Mouse (Mus musculus): ENCODE measurements around the gene Hacd4. TPM values are rescaled to one million over a fixed set of nuclear protein-coding genes. Genes with fewer than 3 reads are reported as not detected.

Gene Hacd4
- polyA plus RNA-seq, 1 experiment from 2014 or later = 4.4 TPM

GRCm38 (mm10) chr4:88438990-88439329 lies 232 bp upstream of the Hacd4 start:
- H3K4me1 ChIP-seq (ENCODE audit: control insufficient read depth, insufficient read depth, low read length) = peaks cover 7% of the 10 kb centered on the region; the same call in 1 of the 2 replicates
- ATAC-seq (ENCODE audit: low FRiP score) = no peak; the same call in 1 of the 2 replicates
- no peaks in the 10 kb centered on the region for H3K27me3 ChIP-seq (ENCODE audit: control insufficient read depth, insufficient read depth, low read length)
- 14% methylated on average over 4 of the region's 4 CpGs for WGBS
- no peak overlapping the region for H3K9ac ChIP-seq (ENCODE audit: low read length)
- H3K4me2 ChIP-seq = peak overlapping the region; percentile 50
- no peak overlapping the region for H3K27ac ChIP-seq (ENCODE audit: low read depth, low read length)
- H3K9me3 ChIP-seq (ENCODE audit: control insufficient read depth, low read length) = no peaks in the 10 kb centered on the region
- H3K4me3 ChIP-seq (ENCODE audit: low read depth, low read length) = peak overlapping the region; percentile 21
- DNase-seq (ENCODE audit: low spot score, missing footprints) = no peak
- no peaks in the 10 kb centered on the region for H3K36me3 ChIP-seq (ENCODE audit: control insufficient read depth, insufficient read depth, low read length)

- DNase-seq (ENCODE audit: low spot score, missing footprints) = no peak
- Histone ChIP-seq H3K27me3 (ENCODE audit: control insufficient read depth, insufficient read depth, low read length) (no peaks in the 10 kb centered on the region), H3K4me2 (no peak overlapping the region), H3K4me3 (ENCODE audit: low read depth, low read length) (no peak overlapping the region), H3K9ac (ENCODE audit: low read length) (no peak overlapping the region), H3K27ac (ENCODE audit: low read depth, low read length) (no peak overlapping the region), H3K9me3 (ENCODE audit: control insufficient read depth, low read length) (no peaks in the 10 kb centered on the region), H3K4me1 (ENCODE audit: control insufficient read depth, insufficient read depth, low read length) (peaks cover 7% of the 10 kb centered on the region; the same call in 1 of the 2 replicates), H3K36me3 (ENCODE audit: control insufficient read depth, insufficient read depth, low read length) (no peaks in the 10 kb centered on the region)
- WGBS = 49% methylated on average over 2 of the region's 2 CpGs
- no peak for ATAC-seq (ENCODE audit: low FRiP score)
Measured at GRCm38 (mm10) chr4:88437917-88438316, 811 bp downstream of the Hacd4 start.

DNA sequence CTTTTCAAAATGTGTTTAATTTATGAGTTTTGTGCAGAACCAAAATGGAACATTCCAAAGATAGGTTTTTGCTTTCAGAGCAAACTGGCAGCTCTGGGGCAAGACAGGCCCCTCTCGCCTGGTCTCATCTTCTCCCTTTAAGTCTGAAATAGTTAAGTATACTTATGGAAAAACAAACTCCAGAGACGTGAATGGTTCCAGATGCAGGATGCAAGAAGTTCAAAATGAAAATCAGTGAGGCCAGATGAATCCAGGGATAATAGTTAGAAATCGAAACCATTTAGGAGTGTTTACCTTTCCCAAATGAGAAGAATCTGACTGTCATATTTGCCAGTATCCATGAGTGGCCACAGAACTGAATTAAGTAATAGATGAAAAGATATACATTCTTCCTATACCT lies 1.6 kb downstream of the Hacd4 start:
- Histone ChIP-seq H3K4me3 (ENCODE audit: low read depth, low read length) (no peak overlapping the region), H3K4me2 (no peak overlapping the region)
- ATAC-seq (ENCODE audit: low FRiP score) = no peak

GRCm38 (mm10) chr4:88436593-88437165 lies 2.0 kb downstream of the Hacd4 start:
- H3K9ac ChIP-seq (ENCODE audit: low read length) = no peak overlapping the region
- no peaks in the 10 kb centered on the region for H3K9me3 ChIP-seq (ENCODE audit: control insufficient read depth, low read length)
- H3K4me1 ChIP-seq (ENCODE audit: control insufficient read depth, insufficient read depth, low read length) = peaks cover 7% of the 10 kb centered on the region; the same call in 1 of the 2 replicates
- no peak overlapping the region for H3K4me3 ChIP-seq (ENCODE audit: low read depth, low read length)
- no peaks in the 10 kb centered on the region for H3K36me3 ChIP-seq (ENCODE audit: control insufficient read depth, insufficient read depth, low read length)
- ATAC-seq (ENCODE audit: low FRiP score) (no peak), DNase-seq (ENCODE audit: low spot score, missing footprints) (no peak)
- no peaks in the 10 kb centered on the region for H3K27me3 ChIP-seq (ENCODE audit: control insufficient read depth, insufficient read depth, low read length)
- WGBS = 90% methylated on average over 6 of the region's 6 CpGs
- no peak overlapping the region for H3K27ac ChIP-seq (ENCODE audit: low read depth, low read length)
- H3K4me2 ChIP-seq = no peak overlapping the region

More for the DNA sequence above, 1.6 kb downstream of the Hacd4 start:
- no peaks in the 10 kb centered on the region for H3K27me3 ChIP-seq (ENCODE audit: control insufficient read depth, insufficient read depth, low read length)
- no peak overlapping the region for H3K27ac ChIP-seq (ENCODE audit: low read depth, low read length)
- no peak overlapping the region for H3K9ac ChIP-seq (ENCODE audit: low read length)
- no peak for DNase-seq (ENCODE audit: low spot score, missing footprints)
- WGBS = 78% methylated on average over 3 of the region's 3 CpGs
- peaks cover 7% of the 10 kb centered on the region; the same call in 1 of the 2 replicates for H3K4me1 ChIP-seq (ENCODE audit: control insufficient read depth, insufficient read depth, low read length)
- no peaks in the 10 kb centered on the region for H3K36me3 ChIP-seq (ENCODE audit: control insufficient read depth, insufficient read depth, low read length)
- no peaks in the 10 kb centered on the region for H3K9me3 ChIP-seq (ENCODE audit: control insufficient read depth, low read length)

DNA sequence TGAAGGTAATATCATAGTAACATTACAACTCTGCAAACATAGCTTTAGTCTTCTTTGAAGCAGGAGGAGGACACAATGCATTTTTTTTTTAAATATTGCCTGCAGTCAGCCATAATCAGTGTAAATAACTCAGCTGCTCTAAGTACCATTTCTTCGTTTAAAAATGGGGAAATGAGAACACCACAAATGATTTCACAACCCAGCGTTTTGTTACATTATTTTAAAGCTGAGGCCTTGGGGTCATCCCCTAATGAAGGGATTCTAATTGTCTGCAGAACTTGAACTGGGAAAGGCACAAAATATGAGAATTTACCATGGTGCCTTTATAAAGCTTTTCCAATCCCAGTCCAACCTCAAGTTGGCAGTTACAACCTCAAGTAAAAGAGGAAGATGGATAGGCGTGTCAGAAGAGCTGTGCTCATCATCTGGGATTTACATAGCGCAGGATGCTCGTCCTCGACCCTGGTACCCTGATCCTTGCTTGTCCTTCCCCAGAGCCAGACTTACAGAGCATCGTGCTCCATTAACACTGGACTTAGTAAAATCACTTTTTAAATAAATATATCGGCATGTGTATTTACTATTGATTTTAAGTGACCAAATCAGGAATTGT lies 6.2 kb downstream of the Hacd4 start:
- 85% methylated on average over 8 of the region's 8 CpGs for WGBS
- ATAC-seq (ENCODE audit: low FRiP score) (no peak), DNase-seq (ENCODE audit: low spot score, missing footprints) (no peak)
- Histone ChIP-seq H3K4me2 (no peak overlapping the region), H3K4me3 (ENCODE audit: low read depth, low read length) (no peak overlapping the region), H3K36me3 (ENCODE audit: control insufficient read depth, insufficient read depth, low read length) (no peaks in the 10 kb centered on the region), H3K9ac (ENCODE audit: low read length) (no peak overlapping the region), H3K27ac (ENCODE audit: low read depth, low read length) (no peak overlapping the region), H3K9me3 (ENCODE audit: control insufficient read depth, low read length) (no peaks in the 10 kb centered on the region), H3K27me3 (ENCODE audit: control insufficient read depth, insufficient read depth, low read length) (no peaks in the 10 kb centered on the region), H3K4me1 (ENCODE audit: control insufficient read depth, insufficient read depth, low read length) (no peaks in the 10 kb centered on the region)

GRCm38 (mm10) chr4:88427630-88428239 lies 11.0 kb downstream of the Hacd4 start:
- no peaks in the 10 kb centered on the region for H3K36me3 ChIP-seq (ENCODE audit: control insufficient read depth, insufficient read depth, low read length)
- 89% methylated on average over 2 of the region's 2 CpGs for WGBS
- no peak overlapping the region for H3K9ac ChIP-seq (ENCODE audit: low read length)
- ATAC-seq (ENCODE audit: low FRiP score) = no peak
- no peak for DNase-seq (ENCODE audit: low spot score, missing footprints)
- no peaks in the 10 kb centered on the region for H3K4me1 ChIP-seq (ENCODE audit: control insufficient read depth, insufficient read depth, low read length)
- no peaks in the 10 kb centered on the region for H3K9me3 ChIP-seq (ENCODE audit: control insufficient read depth, low read length)
- H3K4me3 ChIP-seq (ENCODE audit: low read depth, low read length) = no peak overlapping the region
- no peaks in the 10 kb centered on the region for H3K27me3 ChIP-seq (ENCODE audit: control insufficient read depth, insufficient read depth, low read length)
- no peak overlapping the region for H3K27ac ChIP-seq (ENCODE audit: low read depth, low read length)
- H3K4me2 ChIP-seq = no peak overlapping the region

- Histone ChIP-seq H3K27ac (ENCODE audit: low read depth, low read length) (no peak overlapping the region), H3K36me3 (ENCODE audit: control insufficient read depth, insufficient read depth, low read length) (no peaks in the 10 kb centered on the region), H3K4me1 (ENCODE audit: control insufficient read depth, insufficient read depth, low read length) (no peaks in the 10 kb centered on the region), H3K9me3 (ENCODE audit: control insufficient read depth, low read length) (no peaks in the 10 kb centered on the region), H3K27me3 (ENCODE audit: control insufficient read depth, insufficient read depth, low read length) (no peaks in the 10 kb centered on the region), H3K9ac (ENCODE audit: low read length) (no peak overlapping the region), H3K4me2 (no peak overlapping the region), H3K4me3 (ENCODE audit: low read depth, low read length) (no peak overlapping the region)
- ATAC-seq (ENCODE audit: low FRiP score) (no peak), DNase-seq (ENCODE audit: low spot score, missing footprints) (no peak)
Measured at GRCm38 (mm10) chr4:88424563-88424962, 14.2 kb downstream of the Hacd4 start.

DNA sequence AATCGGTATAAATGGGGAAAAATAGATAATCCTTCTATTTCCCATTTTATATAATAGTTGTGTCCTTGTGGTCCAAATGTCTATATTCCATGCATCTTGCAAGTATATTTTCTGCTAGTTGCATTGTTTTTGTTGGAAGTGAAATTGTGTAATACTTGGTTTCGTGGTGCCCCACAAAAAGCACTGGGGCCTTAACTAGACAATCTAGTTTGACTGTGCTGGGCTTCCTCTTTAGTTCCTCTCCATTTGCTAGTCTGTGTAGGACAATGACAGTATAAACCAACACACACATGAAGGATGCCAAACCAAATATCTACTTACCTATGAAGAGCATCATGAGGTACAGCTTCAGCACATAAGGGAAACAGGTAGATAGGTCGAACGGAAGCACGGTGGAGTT lies 19.4 kb downstream of the Hacd4 start:
- Histone ChIP-seq H3K4me1 (ENCODE audit: control insufficient read depth, insufficient read depth, low read length) (no peaks in the 10 kb centered on the region), H3K9me3 (ENCODE audit: control insufficient read depth, low read length) (no peaks in the 10 kb centered on the region), H3K27me3 (ENCODE audit: control insufficient read depth, insufficient read depth, low read length) (no peaks in the 10 kb centered on the region), H3K9ac (ENCODE audit: low read length) (no peak overlapping the region), H3K27ac (ENCODE audit: low read depth, low read length) (no peak overlapping the region), H3K36me3 (ENCODE audit: control insufficient read depth, insufficient read depth, low read length) (no peaks in the 10 kb centered on the region), H3K4me3 (ENCODE audit: low read depth, low read length) (no peak overlapping the region), H3K4me2 (no peak overlapping the region)
- no peak for ATAC-seq (ENCODE audit: low FRiP score)
- 97% methylated on average over 5 of the region's 5 CpGs for WGBS
- DNase-seq (ENCODE audit: low spot score, missing footprints) = no peak

DNA sequence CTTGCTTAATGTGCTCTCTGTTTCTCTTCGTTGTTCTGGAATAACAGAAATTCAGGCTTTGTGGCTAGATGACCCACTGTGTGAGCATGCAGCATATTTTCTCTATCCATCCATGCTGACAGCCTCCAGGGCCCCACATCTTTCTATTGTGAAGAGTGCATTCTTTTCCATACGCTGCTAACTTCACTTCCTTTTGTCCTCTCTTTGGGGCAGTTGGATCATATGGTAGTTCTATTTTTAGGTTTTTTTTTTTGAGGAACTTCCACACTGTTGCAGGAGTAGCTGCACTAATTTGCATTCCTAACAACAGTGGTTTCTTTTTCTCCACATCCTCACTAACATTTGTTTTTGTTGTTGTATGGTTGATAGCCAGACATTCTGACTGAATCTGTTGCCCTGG lies 23.7 kb downstream of the Hacd4 start:
- Histone ChIP-seq H3K27ac (ENCODE audit: low read depth, low read length) (no peak overlapping the region), H3K4me1 (ENCODE audit: control insufficient read depth, insufficient read depth, low read length) (no peaks in the 10 kb centered on the region), H3K27me3 (ENCODE audit: control insufficient read depth, insufficient read depth, low read length) (no peaks in the 10 kb centered on the region), H3K36me3 (ENCODE audit: control insufficient read depth, insufficient read depth, low read length) (no peaks in the 10 kb centered on the region), H3K4me2 (no peak overlapping the region), H3K9ac (ENCODE audit: low read length) (no peak overlapping the region), H3K4me3 (ENCODE audit: low read depth, low read length) (no peak overlapping the region), H3K9me3 (ENCODE audit: control insufficient read depth, low read length) (no peaks in the 10 kb centered on the region)
- 68% methylated on average over 2 of the region's 2 CpGs for WGBS
- no peak for DNase-seq (ENCODE audit: low spot score, missing footprints)
- no peak for ATAC-seq (ENCODE audit: low FRiP score)
